15 mouse cellular contexts compared by ENCODE assay signal in genomic region chr4:22938302-22938701, GRCm38 (mm10).
"Had no signal": no experiment of that assay in that cellular context is flagged by ENCODE, and none has a peak within 500 bp of the region (broad histone marks: within the 10 kb centered on the region; RNA-seq: fewer than 3 reads in every experiment).

No protein-coding gene starts in this region.

- H3K9ac ChIP-seq: limb, embryonic 12.5 days; liver, embryonic 13.5 days; liver, postnatal 0 days; lung, embryonic 15.5 days; midbrain, embryonic 15.5 days; neural tube, embryonic 12.5 days; stomach, embryonic 15.5 days had no signal

- DNase-seq: kidney, postnatal 25 days; liver; liver, embryonic 13.5 days; liver, postnatal 0 days; lung, postnatal 14 days; thymus, adult 2 months; thymus, postnatal 25 days had no signal

- H3K4me1 ChIP-seq: limb, embryonic 12.5 days; liver, embryonic 13.5 days; lung, embryonic 15.5 days; megakaryocyte, embryonic 14.5 days; midbrain, embryonic 15.5 days; neural tube, embryonic 12.5 days; stomach, embryonic 15.5 days had no signal

- H3K9me3 ChIP-seq: limb, embryonic 12.5 days; liver, embryonic 13.5 days; lung, embryonic 15.5 days; megakaryocyte, embryonic 14.5 days; midbrain, embryonic 15.5 days; neural tube, embryonic 12.5 days; stomach, embryonic 15.5 days had no signal

- H3K27me3 ChIP-seq: limb, embryonic 12.5 days; liver, embryonic 13.5 days; lung, embryonic 15.5 days; megakaryocyte, embryonic 14.5 days; midbrain, embryonic 15.5 days; neural tube, embryonic 12.5 days; stomach, embryonic 15.5 days had no signal

- H3K36me3 ChIP-seq: limb, embryonic 12.5 days; liver, embryonic 13.5 days; lung, embryonic 15.5 days; midbrain, embryonic 15.5 days; neural tube, embryonic 12.5 days; stomach, embryonic 15.5 days had no signal

- H3K4me3 ChIP-seq: limb, embryonic 12.5 days; liver, embryonic 13.5 days; lung, embryonic 15.5 days; megakaryocyte, embryonic 14.5 days; midbrain, embryonic 15.5 days; neural tube, embryonic 12.5 days; stomach, embryonic 15.5 days had no signal

- H3K27ac ChIP-seq: limb, embryonic 12.5 days; liver, embryonic 13.5 days; lung, embryonic 15.5 days; macrophage; midbrain, embryonic 15.5 days; neural tube, embryonic 12.5 days; stomach, embryonic 15.5 days had no signal

- H3K4me2 ChIP-seq: limb, embryonic 12.5 days; liver, embryonic 13.5 days; lung, embryonic 15.5 days; midbrain, embryonic 11.5 days; midbrain, embryonic 15.5 days; neural tube, embryonic 12.5 days; stomach, embryonic 15.5 days had no signal
